Mouse (Mus musculus): ENCODE measurements at regions not wholly inside any gene's neighbourhood (a gene's known extent, or its start where the extent isn't known, plus 50 kb on each side); places are given as distances from the start of the nearest gene placed in this dataset.

GRCm38 (mm10) chr9:41566496-41566895 lies 405.0 kb upstream of the Ubash3b start:
- WGBS = 64% methylated on average over 5 of the region's 5 CpGs

GRCm38 (mm10) chr9:41565784-41566183 lies 404.3 kb upstream of the Ubash3b start:
- no peak overlapping the region for H3K4me3 ChIP-seq
- no peak overlapping the region for H3K4me2 ChIP-seq
- peaks cover 9% of the 10 kb centered on the region for H3K4me1 ChIP-seq (replicated peaks)
- peak; percentile 47; the same call in 1 of the 2 replicates for ATAC-seq (ENCODE audit: low read depth)
- no peaks in the 10 kb centered on the region for H3K27me3 ChIP-seq
- H3K9me3 ChIP-seq = no peaks in the 10 kb centered on the region
- peaks cover 19% of the 10 kb centered on the region; the same call in 1 of the 2 replicates for H3K36me3 ChIP-seq
- H3K27ac ChIP-seq (replicated peaks) = peak overlapping the region; percentile 35; the same call in 1 of the 2 replicates
- no peak overlapping the region for H3K9ac ChIP-seq
- WGBS = 42% methylated on average over 7 of the region's 7 CpGs

More at GRCm38 (mm10) chr9:41566496-41566895, 405.0 kb upstream of the Ubash3b start:
- ATAC-seq (ENCODE audit: low read depth) = no peak
- Histone ChIP-seq H3K4me2 (no peak overlapping the region), H3K27me3 (no peaks in the 10 kb centered on the region), H3K4me3 (no peak overlapping the region), H3K27ac (replicated peaks) (peak overlapping the region; percentile 42; the same call in 1 of the 2 replicates), H3K36me3 (peaks cover 14% of the 10 kb centered on the region; the same call in 1 of the 2 replicates), H3K9ac (no peak overlapping the region), H3K4me1 (replicated peaks) (peaks cover 9% of the 10 kb centered on the region), H3K9me3 (no peaks in the 10 kb centered on the region)

GRCm38 (mm10) chr9:41563376-41563775 lies 401.9 kb upstream of the Ubash3b start:
- ATAC-seq (ENCODE audit: low read depth) = no peak
- no peak overlapping the region for H3K4me3 ChIP-seq
- H3K27me3 ChIP-seq = no peaks in the 10 kb centered on the region
- peaks cover 24% of the 10 kb centered on the region; the same call in 1 of the 2 replicates for H3K36me3 ChIP-seq
- no peak overlapping the region for H3K9ac ChIP-seq
- H3K4me2 ChIP-seq = no peak overlapping the region
- H3K9me3 ChIP-seq = no peaks in the 10 kb centered on the region
- WGBS = 92% methylated on average over 2 of the region's 2 CpGs
- peaks cover 9% of the 10 kb centered on the region for H3K4me1 ChIP-seq (replicated peaks)
- no peak overlapping the region for H3K27ac ChIP-seq (replicated peaks)

GRCm38 (mm10) chr9:41558456-41558855 lies 397.0 kb upstream of the Ubash3b start:
- WGBS = 97% methylated on average over 3 of the region's 3 CpGs
- Histone ChIP-seq H3K9me3 (no peaks in the 10 kb centered on the region), H3K4me1 (replicated peaks) (peaks cover 16% of the 10 kb centered on the region), H3K36me3 (peaks cover 24% of the 10 kb centered on the region; the same call in 1 of the 2 replicates), H3K9ac (no peak overlapping the region), H3K27me3 (no peaks in the 10 kb centered on the region), H3K27ac (replicated peaks) (no peak overlapping the region), H3K4me3 (no peak overlapping the region), H3K4me2 (no peak overlapping the region)
- ATAC-seq (ENCODE audit: low read depth) = no peak

- Histone ChIP-seq H3K9me3 (no peaks in the 10 kb centered on the region), H3K27me3 (no peaks in the 10 kb centered on the region), H3K36me3 (peaks cover 17% of the 10 kb centered on the region; the same call in 1 of the 2 replicates), H3K4me1 (replicated peaks) (peaks cover 16% of the 10 kb centered on the region), H3K4me2 (no peak overlapping the region), H3K27ac (replicated peaks) (no peak overlapping the region), H3K9ac (no peak overlapping the region), H3K4me3 (no peak overlapping the region)
- 90% methylated on average over 4 of the region's 4 CpGs for WGBS
- no peak for ATAC-seq (ENCODE audit: low read depth)
Observed at GRCm38 (mm10) chr9:41556888-41557287, 395.4 kb upstream of the Ubash3b start.

GRCm38 (mm10) chr9:41545776-41546175 lies 384.3 kb upstream of the Ubash3b start:
- no peak overlapping the region for H3K27ac ChIP-seq (replicated peaks)
- 84% methylated on average over 1 of the region's 1 CpGs for WGBS
- no peaks in the 10 kb centered on the region for H3K36me3 ChIP-seq
- no peak overlapping the region for H3K4me3 ChIP-seq
- H3K9ac ChIP-seq = no peak overlapping the region
- H3K4me2 ChIP-seq = no peak overlapping the region
- H3K27me3 ChIP-seq = no peaks in the 10 kb centered on the region
- H3K9me3 ChIP-seq = no peaks in the 10 kb centered on the region
- ATAC-seq (ENCODE audit: low read depth) = no peak
- peaks cover 26% of the 10 kb centered on the region for H3K4me1 ChIP-seq (replicated peaks)

- Histone ChIP-seq H3K9me3 (no peaks in the 10 kb centered on the region), H3K4me2 (no peak overlapping the region), H3K9ac (no peak overlapping the region), H3K4me1 (replicated peaks) (peaks cover 15% of the 10 kb centered on the region), H3K27ac (replicated peaks) (no peak overlapping the region), H3K4me3 (no peak overlapping the region), H3K36me3 (0 out of 2 replicates have a peak, but pooled peaks cover 6% of the 10 kb centered on the region), H3K27me3 (no peaks in the 10 kb centered on the region)
- WGBS = 83% methylated on average over 5 of the region's 5 CpGs
- no peak for ATAC-seq (ENCODE audit: low read depth)
Observed at GRCm38 (mm10) chr9:41542511-41542910, 381.0 kb upstream of the Ubash3b start.

- peak; percentile 53; the same call in 1 of the 2 replicates for ATAC-seq (ENCODE audit: low read depth)
- Histone ChIP-seq H3K9ac (no peak overlapping the region; the same call in 1 of the 2 replicates), H3K4me2 (no peak overlapping the region)
Observed at GRCm38 (mm10) chr9:41541327-41541726, 379.8 kb upstream of the Ubash3b start.

GRCm38 (mm10) chr9:41532786-41533185 lies 371.3 kb upstream of the Ubash3b start:
- 0 out of 2 replicates have a peak, but pooled peaks cover 1% of the 10 kb centered on the region for H3K36me3 ChIP-seq
- no peak overlapping the region for H3K4me2 ChIP-seq
- peak overlapping the region; percentile 20; the same call in 1 of the 2 replicates for H3K27ac ChIP-seq (replicated peaks)
- 65% methylated on average over 3 of the region's 3 CpGs for WGBS
- H3K9ac ChIP-seq = no peak overlapping the region
- no peaks in the 10 kb centered on the region for H3K9me3 ChIP-seq
- no peak for ATAC-seq (ENCODE audit: low read depth)
- H3K4me1 ChIP-seq (replicated peaks) = peaks cover 14% of the 10 kb centered on the region
- H3K4me3 ChIP-seq = no peak overlapping the region
- H3K27me3 ChIP-seq = no peaks in the 10 kb centered on the region

More at GRCm38 (mm10) chr9:41541327-41541726, 379.8 kb upstream of the Ubash3b start:
- Histone ChIP-seq H3K4me3 (no peak overlapping the region), H3K9me3 (no peaks in the 10 kb centered on the region), H3K4me1 (replicated peaks) (peaks cover 15% of the 10 kb centered on the region), H3K27ac (replicated peaks) (peak overlapping the region; percentile 76), H3K27me3 (no peaks in the 10 kb centered on the region), H3K36me3 (0 out of 2 replicates have a peak, but pooled peaks cover 6% of the 10 kb centered on the region)
- 46% methylated on average over 6 of the region's 6 CpGs for WGBS

- Histone ChIP-seq H3K27ac (replicated peaks) (peak overlapping the region; percentile 20; the same call in 1 of the 2 replicates), H3K9me3 (no peaks in the 10 kb centered on the region), H3K4me1 (replicated peaks) (peaks cover 14% of the 10 kb centered on the region), H3K4me2 (no peak overlapping the region), H3K9ac (no peak overlapping the region), H3K36me3 (no peaks in the 10 kb centered on the region), H3K4me3 (no peak overlapping the region), H3K27me3 (no peaks in the 10 kb centered on the region)
- 73% methylated on average over 7 of the region's 7 CpGs for WGBS
- ATAC-seq (ENCODE audit: low read depth) = no peak
Observed at GRCm38 (mm10) chr9:41532290-41532689, 370.8 kb upstream of the Ubash3b start.

GRCm38 (mm10) chr9:41531596-41531995 lies 370.1 kb upstream of the Ubash3b start:
- peaks cover 18% of the 10 kb centered on the region for H3K4me1 ChIP-seq (replicated peaks)
- no peaks in the 10 kb centered on the region for H3K9me3 ChIP-seq
- H3K4me3 ChIP-seq = no peak overlapping the region
- WGBS = 75% methylated on average over 6 of the region's 6 CpGs
- no peaks in the 10 kb centered on the region for H3K27me3 ChIP-seq
- H3K9ac ChIP-seq = no peak overlapping the region
- no peak for ATAC-seq (ENCODE audit: low read depth)
- no peak overlapping the region for H3K27ac ChIP-seq (replicated peaks)
- H3K36me3 ChIP-seq = no peaks in the 10 kb centered on the region
- no peak overlapping the region for H3K4me2 ChIP-seq

- WGBS = 59% methylated on average over 8 of the region's 8 CpGs
- 0 out of 2 replicates have a peak, but pooled peaks cover 4% of the 10 kb centered on the region for H3K36me3 ChIP-seq
- H3K9me3 ChIP-seq = no peaks in the 10 kb centered on the region
- no peak overlapping the region for H3K4me3 ChIP-seq
- ATAC-seq (ENCODE audit: low read depth) = no peak
- peaks cover 29% of the 10 kb centered on the region for H3K4me1 ChIP-seq (replicated peaks)
- H3K4me2 ChIP-seq = no peak overlapping the region
- H3K27me3 ChIP-seq = no peaks in the 10 kb centered on the region
- H3K27ac ChIP-seq (replicated peaks) = peak overlapping the region; percentile 82
- H3K9ac ChIP-seq = no peak overlapping the region
Observed at GRCm38 (mm10) chr9:41526126-41526525, 364.6 kb upstream of the Ubash3b start.

- no peak overlapping the region for H3K4me3 ChIP-seq
- H3K9me3 ChIP-seq = no peaks in the 10 kb centered on the region
- 0 out of 2 replicates have a peak, but pooled peaks cover 4% of the 10 kb centered on the region for H3K36me3 ChIP-seq
- no peak overlapping the region for H3K4me2 ChIP-seq
- peak overlapping the region; percentile 82 for H3K27ac ChIP-seq (replicated peaks)
- 0 out of 2 replicates have a peak, but pooled peaks have one; percentile 16 for ATAC-seq (ENCODE audit: low read depth)
- H3K9ac ChIP-seq = peak overlapping the region; percentile 2; the same call in 1 of the 2 replicates
- WGBS = 65% methylated on average over 1 of the region's 1 CpGs
- H3K4me1 ChIP-seq (replicated peaks) = peaks cover 29% of the 10 kb centered on the region
- no peaks in the 10 kb centered on the region for H3K27me3 ChIP-seq
Observed at GRCm38 (mm10) chr9:41525534-41525933, 364.0 kb upstream of the Ubash3b start.

All from neural tube, embryonic 13.5 days (tissue).